Mouse (Mus musculus): ENCODE measurements around the gene Sec24c. TPM values are rescaled to one million over a fixed set of nuclear protein-coding genes. Genes with fewer than 3 reads are reported as not detected.

Gene Sec24c
- total and polyA plus RNA-seq, 3 experiments, result 98.2 to 133 (median 106) TPM

DNA sequence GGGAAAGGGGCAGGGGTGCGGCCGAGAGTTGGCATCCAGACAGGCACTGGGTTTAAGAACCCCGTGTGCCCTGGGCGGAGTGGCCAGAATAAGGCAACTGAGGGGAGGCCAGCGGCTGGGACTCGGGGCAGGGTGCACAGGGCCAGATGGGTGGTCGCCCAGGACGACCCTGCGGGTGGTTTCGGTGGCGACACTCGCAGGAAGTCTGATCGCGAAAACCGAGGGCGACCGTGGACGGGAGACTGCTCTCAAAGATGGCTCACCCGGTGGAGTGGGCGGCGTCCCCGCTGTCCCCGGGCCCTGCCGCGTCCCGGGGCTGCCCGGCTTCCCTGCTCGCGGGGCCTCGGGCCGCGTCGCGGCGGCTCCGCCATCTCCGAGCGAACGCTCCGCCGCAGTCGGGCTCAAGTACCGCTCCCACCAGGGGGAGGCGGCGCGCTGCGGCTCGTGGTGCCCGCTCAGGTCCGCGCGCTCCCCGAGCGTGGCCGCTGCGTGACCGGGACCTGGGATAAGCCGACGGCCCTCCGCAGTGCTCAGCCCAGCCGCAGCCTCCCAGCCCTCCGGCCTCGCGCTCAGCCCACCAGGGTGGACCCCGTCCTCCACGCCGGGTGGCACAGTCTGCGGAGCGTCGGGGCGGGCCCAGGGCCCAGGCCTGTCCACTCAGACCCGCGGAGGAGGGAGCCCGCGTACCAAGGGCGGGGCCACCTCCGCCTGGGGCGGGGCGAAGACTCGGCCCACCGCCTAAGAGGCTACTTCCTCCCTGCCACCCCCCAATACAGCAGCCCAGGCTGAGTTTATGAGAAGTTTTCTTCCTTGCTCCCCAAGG lies 60.1 kb downstream of the Sec24c start, which contains the start of gene Ndst2:
Gene Ndst2, minus strand, starts transcription at position 611 of the 823 bp plus-strand sequence.
- TF ChIP-seq EP300 (IDR thresholded peaks at IDR 0.05; ENCODE audit: insufficient read depth, low read depth, low read length) (no peak; the same call in 1 of the 2 replicates), POLR2A (IDR thresholded peaks at IDR 0.05; ENCODE audit: insufficient read depth, low read depth, low read length) (peak; percentile 68), CTCF (IDR thresholded peaks at IDR 0.05) (peak; percentile 36)
- DNase-seq, result peak; percentile 94
- under 1% methylated on average over 79 of the region's 81 CpGs for WGBS
- peak within 1 kb of the TSS; percentile 94 for H3K4me3 ChIP-seq
- peak within 1 kb of the TSS; percentile 98 for H3K27ac ChIP-seq
- peaks cover 7% of the 10 kb centered on the region for H3K4me1 ChIP-seq (ENCODE audit: control insufficient read depth, insufficient read depth, low read length)
- H3K36me3 ChIP-seq (ENCODE audit: control insufficient read depth, insufficient read depth, low read length), result no peaks in the 10 kb centered on the region
- intact Hi-C loops (cut with DNase I), result loop anchor here (10.0 kb wide), 1 partner anchor 141 kb away; no protein-coding TSS in a partner anchor
- H3K9ac ChIP-seq (ENCODE audit: low read depth, low read length), result peak within 1 kb of the TSS; percentile 96
- H3K27me3 ChIP-seq (ENCODE audit: control insufficient read depth, insufficient read depth, low read length), result no peaks in the 10 kb centered on the region
- H3K79me2 ChIP-seq (replicated peaks; ENCODE audit: control insufficient read depth, insufficient read depth, low read length), result peaks cover 3% of the 10 kb centered on the region; the same call in 1 of the 2 replicates

DNA sequence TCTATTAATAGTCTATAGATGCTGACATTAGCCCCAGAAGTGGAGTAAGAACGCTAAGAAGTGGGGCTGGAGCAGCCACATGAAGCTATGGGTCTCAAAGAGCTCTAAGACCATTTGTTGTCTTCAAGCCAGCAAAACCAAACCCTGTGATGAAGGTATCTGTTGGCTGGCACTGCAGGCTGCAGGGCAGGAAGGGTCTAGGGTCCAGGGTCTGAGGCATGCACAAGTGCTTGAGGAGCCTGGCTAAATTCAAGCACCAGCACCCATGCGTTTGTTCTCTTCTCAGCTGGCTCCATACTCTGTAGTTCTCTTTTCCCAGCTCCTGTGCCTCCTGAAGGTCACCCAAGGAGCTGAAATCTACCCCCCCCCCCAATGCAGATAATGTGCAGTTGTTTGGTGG lies 60.9 kb downstream of the Sec24c start:
- Histone ChIP-seq H3K4me3 (peak overlapping the region; percentile 94; the same call in 1 of the 2 replicates), H3K4me1 (ENCODE audit: control insufficient read depth, insufficient read depth, low read length) (peaks cover 7% of the 10 kb centered on the region), H3K79me2 (replicated peaks; ENCODE audit: control insufficient read depth, insufficient read depth, low read length) (peaks cover 3% of the 10 kb centered on the region; the same call in 1 of the 2 replicates), H3K27me3 (ENCODE audit: control insufficient read depth, insufficient read depth, low read length) (no peaks in the 10 kb centered on the region), H3K36me3 (ENCODE audit: control insufficient read depth, insufficient read depth, low read length) (no peaks in the 10 kb centered on the region), H3K27ac (peak overlapping the region; percentile 98), H3K9ac (ENCODE audit: low read depth, low read length) (no peak overlapping the region)
- WGBS, result 34% methylated on average over 2 of the region's 2 CpGs
- intact Hi-C loops (cut with DNase I), result loop anchor here (10.0 kb wide), 1 partner anchor 140 kb away; no protein-coding TSS in a partner anchor
- DNase-seq, result no peak
- no peak for TF ChIP-seq CTCF (IDR thresholded peaks at IDR 0.05)
- no peak for TF ChIP-seq POLR2A (IDR thresholded peaks at IDR 0.05; ENCODE audit: insufficient read depth, low read depth, low read length)
- TF ChIP-seq EP300 (IDR thresholded peaks at IDR 0.05; ENCODE audit: insufficient read depth, low read depth, low read length), result no peak

DNA sequence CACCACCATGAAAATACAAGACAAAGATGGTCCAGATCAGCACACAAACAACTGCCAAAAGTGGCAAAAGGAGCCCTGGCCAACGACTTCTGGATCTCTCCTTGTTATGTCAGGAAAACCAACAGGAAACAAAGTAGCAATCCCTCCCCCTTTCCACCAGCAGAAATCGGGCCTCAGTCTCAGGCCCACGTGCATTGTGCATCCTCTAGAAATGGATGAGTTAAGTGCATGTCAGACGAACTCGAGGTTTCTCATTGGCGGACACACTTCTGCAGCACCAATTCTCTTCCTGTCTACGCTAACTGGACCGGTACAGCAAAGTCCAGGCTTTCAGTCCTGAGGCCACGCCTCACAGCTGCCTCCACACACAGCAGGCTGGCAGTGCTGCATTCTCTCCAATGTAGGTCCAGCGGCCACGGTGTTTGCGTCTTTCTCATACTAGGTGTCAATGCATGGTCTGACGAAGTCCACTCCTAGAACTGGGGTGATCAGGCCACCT lies 61.8 kb downstream of the Sec24c start:
- Histone ChIP-seq H3K79me2 (replicated peaks; ENCODE audit: control insufficient read depth, insufficient read depth, low read length) (peaks cover 3% of the 10 kb centered on the region; the same call in 1 of the 2 replicates), H3K4me1 (ENCODE audit: control insufficient read depth, insufficient read depth, low read length) (peaks cover 7% of the 10 kb centered on the region), H3K27me3 (ENCODE audit: control insufficient read depth, insufficient read depth, low read length) (no peaks in the 10 kb centered on the region), H3K4me3 (no peak overlapping the region), H3K27ac (peak overlapping the region; percentile 20; the same call in 1 of the 2 replicates), H3K9ac (ENCODE audit: low read depth, low read length) (no peak overlapping the region), H3K36me3 (ENCODE audit: control insufficient read depth, insufficient read depth, low read length) (no peaks in the 10 kb centered on the region)
- TF ChIP-seq POLR2A (IDR thresholded peaks at IDR 0.05; ENCODE audit: insufficient read depth, low read depth, low read length), result no peak
- no peak for TF ChIP-seq EP300 (IDR thresholded peaks at IDR 0.05; ENCODE audit: insufficient read depth, low read depth, low read length)
- TF ChIP-seq CTCF (IDR thresholded peaks at IDR 0.05), result no peak
- intact Hi-C loops (cut with DNase I), result loop anchor here (2.0 to 10.0 kb wide), 2 partner anchors 61 to 139 kb away; no protein-coding TSS in a partner anchor
- no peak for DNase-seq
- 51% methylated on average over 13 of the region's 13 CpGs for WGBS

DNA sequence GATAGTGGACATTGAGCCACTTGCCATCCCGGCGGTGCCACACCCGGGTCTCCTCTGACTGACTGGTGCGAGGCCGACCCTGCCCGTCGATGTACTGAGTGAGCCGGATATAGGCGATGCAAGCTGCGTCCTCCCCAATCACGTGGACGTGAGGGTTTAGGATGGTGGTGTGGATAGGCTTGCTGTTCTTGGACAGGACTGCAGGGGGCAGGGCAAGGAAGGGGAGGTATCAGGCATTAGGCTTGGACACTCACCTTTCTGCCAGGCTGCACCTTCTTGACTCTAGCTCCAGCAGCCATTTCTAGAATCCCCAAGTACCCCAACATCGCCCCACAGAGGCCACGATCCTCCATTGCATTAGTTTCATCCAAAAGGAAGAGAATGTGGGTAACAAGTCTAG lies 63.2 kb downstream of the Sec24c start:
- TF ChIP-seq CTCF (IDR thresholded peaks at IDR 0.05) (peak; percentile 86), POLR2A (IDR thresholded peaks at IDR 0.05; ENCODE audit: insufficient read depth, low read depth, low read length) (no peak), EP300 (IDR thresholded peaks at IDR 0.05; ENCODE audit: insufficient read depth, low read depth, low read length) (0 out of 2 replicates have a peak, but pooled peaks have one; percentile 48)
- Histone ChIP-seq H3K27me3 (ENCODE audit: control insufficient read depth, insufficient read depth, low read length) (no peaks in the 10 kb centered on the region), H3K4me1 (ENCODE audit: control insufficient read depth, insufficient read depth, low read length) (peaks cover 7% of the 10 kb centered on the region), H3K27ac (no peak overlapping the region; the same call in 1 of the 2 replicates), H3K9ac (ENCODE audit: low read depth, low read length) (no peak overlapping the region), H3K79me2 (replicated peaks; ENCODE audit: control insufficient read depth, insufficient read depth, low read length) (peaks cover 3% of the 10 kb centered on the region; the same call in 1 of the 2 replicates), H3K4me3 (no peak overlapping the region), H3K36me3 (ENCODE audit: control insufficient read depth, insufficient read depth, low read length) (no peaks in the 10 kb centered on the region)
- 26% methylated on average over 14 of the region's 14 CpGs for WGBS
- intact Hi-C loops (cut with DNase I), result loop anchor here (2.0 to 10.0 kb wide), 2 partner anchors 59 to 137 kb away; no protein-coding TSS in a partner anchor
- DNase-seq, result peak; percentile 63 to 72

DNA sequence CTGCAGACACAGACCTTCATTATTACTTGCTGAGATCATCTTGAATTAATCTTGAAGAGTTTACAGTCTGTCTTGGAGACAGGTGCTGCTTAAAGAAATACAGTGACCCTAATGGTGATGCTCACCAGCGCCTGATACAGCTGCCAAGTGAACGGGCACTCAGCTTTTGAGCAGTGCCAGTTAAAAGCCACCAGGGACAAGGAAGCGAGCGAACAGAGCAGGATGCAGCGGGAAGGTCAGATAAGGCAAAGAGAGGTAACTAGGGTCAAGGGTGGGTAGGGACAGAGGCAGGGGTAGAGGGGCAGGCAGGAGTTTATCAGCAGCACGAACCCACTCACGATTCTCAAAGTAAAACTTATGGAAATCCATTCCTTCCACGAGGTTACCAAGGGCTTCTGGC lies 64.4 kb downstream of the Sec24c start:
- Histone ChIP-seq H3K36me3 (ENCODE audit: control insufficient read depth, insufficient read depth, low read length) (no peaks in the 10 kb centered on the region), H3K27ac (no peak overlapping the region), H3K27me3 (ENCODE audit: control insufficient read depth, insufficient read depth, low read length) (no peaks in the 10 kb centered on the region), H3K4me3 (no peak overlapping the region), H3K9ac (ENCODE audit: low read depth, low read length) (no peak overlapping the region), H3K79me2 (replicated peaks; ENCODE audit: control insufficient read depth, insufficient read depth, low read length) (peaks cover 3% of the 10 kb centered on the region; the same call in 1 of the 2 replicates), H3K4me1 (ENCODE audit: control insufficient read depth, insufficient read depth, low read length) (peaks cover 5% of the 10 kb centered on the region)
- whole genome bisulfite sequencing, result 55% methylated on average over 8 of the region's 8 CpGs
- intact Hi-C loops (cut with DNase I), result loop anchor here (10.0 kb wide), 1 partner anchor 136 kb away; no protein-coding TSS in a partner anchor
- no peak for DNase-seq
- TF ChIP-seq CTCF (IDR thresholded peaks at IDR 0.05) (no peak), EP300 (IDR thresholded peaks at IDR 0.05; ENCODE audit: insufficient read depth, low read depth, low read length) (no peak), POLR2A (IDR thresholded peaks at IDR 0.05; ENCODE audit: insufficient read depth, low read depth, low read length) (no peak)
